Mouse (Mus musculus) heart, adult 18-20 months (tissue): ENCODE results near the gene Spin4. TPM values are rescaled to one million over a fixed set of nuclear protein-coding genes. Genes with fewer than 3 reads are reported as not detected.

ENCODE experiments used
- DNase-seq, 2 experiments: peaks; one replicate each; pipeline ENCODE4 v3.0.0; 2021 to 2022; ENCODE audit warnings: mixed read lengths in 1 of 2
- long read RNA-seq, 2 experiments: library from polyadenylated mRNA; stranded (forward); transcript quantifications; one replicate each; pipeline ENCODE4 v2.0.0; 2021
- total RNA-seq, 2 experiments: library from RNA; stranded (reverse); gene quantifications; 2 replicates each; pipeline ENCODE4 v1.2.3; 2021

Gene Spin4
- total RNA-seq, result under 1 TPM; 0.67 to 0.77 TPM
- long read RNA-seq, experiment 1, result 0 reads
- long read RNA-seq, experiment 2, result 0 reads

DNA sequence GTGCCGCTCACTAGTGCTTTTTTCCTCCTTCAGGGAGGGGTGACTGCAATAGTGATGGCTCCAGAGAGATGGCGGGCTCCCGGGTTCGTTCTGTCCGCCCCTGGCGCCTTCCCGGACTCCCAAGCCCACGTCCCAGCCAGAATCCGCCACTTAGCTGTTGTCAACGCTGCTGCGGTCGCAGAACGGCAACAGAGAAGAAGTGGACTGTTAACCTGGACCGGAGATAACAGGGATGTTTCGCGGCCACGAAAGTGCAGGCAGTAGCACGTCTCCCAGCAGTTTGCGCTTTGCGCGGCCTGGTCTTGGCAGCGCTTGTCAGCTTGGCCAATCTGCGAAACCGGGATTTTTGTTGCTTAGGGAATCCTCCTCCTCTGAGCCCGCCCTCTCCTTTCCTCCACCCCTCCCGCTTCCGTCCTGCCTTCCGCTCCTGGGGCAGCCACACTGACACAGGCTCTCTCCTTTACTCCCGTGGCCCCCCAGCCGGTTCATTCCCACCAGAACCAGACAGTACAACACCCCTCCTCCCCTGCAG lies at the start of gene Spin4:
Spin4 (minus strand) TSS at position 322 of the 532 bp plus-strand sequence.
- peak; percentile 80 to 87 for DNase-seq

DNA sequence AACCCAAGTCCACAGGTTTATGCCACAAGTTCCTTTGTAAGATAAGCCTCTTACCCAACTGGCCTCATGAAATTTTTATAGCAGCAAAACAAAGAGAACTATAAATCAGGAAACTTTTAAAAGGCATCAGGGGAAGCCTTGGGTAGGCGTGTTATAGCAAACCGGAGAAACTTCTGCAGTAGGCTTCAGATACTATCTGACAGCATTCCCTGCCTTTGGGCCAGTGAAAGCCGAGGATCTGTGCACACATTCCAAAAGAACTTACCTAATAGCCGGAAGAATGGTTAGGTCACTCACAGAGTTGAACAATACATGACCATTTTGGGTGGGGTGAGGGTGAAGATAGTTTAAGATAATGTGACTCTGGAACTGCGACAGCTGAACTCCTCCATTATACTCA lies 1.4 kb upstream of the Spin4 start:
- DNase-seq, result peak in 1 of 2 experiments; percentile 10

DNA sequence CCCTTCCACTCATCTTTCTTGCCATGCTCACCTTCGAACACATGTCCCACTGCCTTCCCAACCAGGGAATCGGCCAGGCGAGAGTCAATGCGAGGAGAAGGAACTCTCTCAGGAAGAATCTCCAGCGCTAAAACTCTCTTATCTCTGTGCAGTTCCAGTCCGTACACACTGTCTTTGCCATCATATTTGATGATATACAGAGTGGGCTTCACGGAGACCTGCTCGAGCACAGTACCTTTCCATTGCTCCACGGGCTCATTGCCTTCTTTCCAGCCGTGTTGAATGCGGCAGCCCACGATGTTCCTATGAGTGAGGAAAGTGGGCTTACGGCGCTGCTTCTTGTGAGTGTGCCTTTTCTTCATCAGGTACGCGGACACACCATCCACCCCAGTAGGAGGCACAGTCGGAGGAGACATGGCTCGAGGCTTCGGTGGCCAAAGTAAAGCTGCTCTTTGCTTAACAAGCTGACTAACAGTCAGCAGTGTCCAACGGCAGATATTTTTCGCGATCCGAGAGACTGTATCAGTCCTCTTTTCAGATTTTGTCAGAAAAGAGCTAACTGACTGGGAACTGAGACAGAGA lies 612 bp downstream of the Spin4 start:
- peak in 1 of 2 experiments; percentile 2 for DNase-seq

DNA sequence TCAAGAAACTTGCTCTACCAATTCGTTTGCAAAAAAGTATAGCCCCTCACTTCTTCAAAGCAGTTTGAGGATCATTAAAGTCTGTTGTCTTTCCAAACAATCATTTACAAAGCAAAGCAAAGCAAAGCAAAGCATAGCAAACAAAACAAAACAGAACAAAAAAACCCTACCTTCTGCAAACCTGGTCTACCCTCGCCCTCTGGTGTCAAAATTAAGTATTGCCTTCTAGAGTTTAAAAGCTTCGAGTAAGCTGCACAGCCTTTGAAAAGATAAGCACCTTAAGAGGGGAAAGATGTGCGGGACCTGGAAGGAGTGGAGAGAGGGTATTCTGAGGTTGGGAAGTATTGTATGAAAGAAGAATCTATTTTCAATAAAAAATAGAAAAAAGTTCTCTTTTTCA lies 14.4 kb downstream of the Spin4 start:
- peak in 1 of 2 experiments; percentile 53 for DNase-seq

DNA sequence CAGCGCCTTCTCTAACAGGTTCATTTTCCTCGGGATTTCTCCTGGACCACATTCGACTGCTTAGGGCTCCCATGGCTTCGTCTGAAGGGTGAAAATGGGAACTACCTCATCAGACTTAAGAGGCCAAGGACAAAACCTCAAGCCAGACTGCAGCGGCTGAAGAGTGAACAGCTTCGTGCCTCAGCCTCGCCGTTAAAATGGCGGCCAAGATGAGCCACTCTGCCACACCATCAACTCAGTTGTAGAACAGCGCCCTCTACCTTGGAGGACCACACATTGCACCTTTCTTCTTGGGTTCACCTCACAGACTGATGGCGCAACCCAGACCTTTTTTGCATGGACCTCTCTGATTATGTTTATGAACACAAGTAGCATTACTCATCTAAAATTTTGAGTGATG lies 27.6 kb downstream of the Spin4 start:
- DNase-seq, result no peak

DNA sequence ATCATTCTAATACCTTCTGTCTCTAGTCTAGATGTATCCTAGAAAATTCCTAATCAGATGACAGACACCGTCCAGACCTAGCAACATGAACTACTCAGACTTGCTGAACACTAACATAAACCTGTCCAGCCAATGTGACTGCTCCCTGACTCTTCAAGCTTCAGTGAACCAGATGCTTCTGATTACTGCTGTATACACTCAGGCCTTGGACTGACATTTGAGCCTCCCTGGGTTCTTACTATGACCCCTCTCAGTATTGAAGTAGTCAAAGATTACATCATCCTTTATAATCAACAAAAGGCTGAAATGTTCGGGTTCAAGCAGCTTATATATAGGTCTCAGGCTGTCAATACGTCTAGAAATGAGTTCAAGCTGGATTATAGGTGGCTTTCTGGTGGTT lies 32.4 kb downstream of the Spin4 start:
- no peak for DNase-seq

DNA sequence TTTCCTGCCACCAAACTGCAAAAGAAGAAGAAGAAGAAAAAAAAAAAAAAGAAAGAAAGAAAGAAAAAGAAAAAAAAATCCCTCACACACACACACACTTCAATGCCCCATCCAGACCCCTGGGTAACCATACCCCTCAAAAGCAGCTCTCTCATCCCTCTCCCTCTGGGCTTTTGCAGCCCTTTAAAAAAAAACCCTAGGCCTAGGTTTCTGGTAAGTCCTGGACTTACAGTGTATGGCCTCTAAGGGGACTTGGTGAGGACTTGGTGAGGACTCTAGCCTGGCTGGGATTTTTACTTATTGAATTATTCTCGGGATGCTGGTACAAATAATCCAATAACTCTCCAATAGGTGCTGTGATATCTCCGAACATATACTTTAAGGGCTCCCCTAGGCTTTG lies 35.6 kb downstream of the Spin4 start:
- DNase-seq, result no peak

DNA sequence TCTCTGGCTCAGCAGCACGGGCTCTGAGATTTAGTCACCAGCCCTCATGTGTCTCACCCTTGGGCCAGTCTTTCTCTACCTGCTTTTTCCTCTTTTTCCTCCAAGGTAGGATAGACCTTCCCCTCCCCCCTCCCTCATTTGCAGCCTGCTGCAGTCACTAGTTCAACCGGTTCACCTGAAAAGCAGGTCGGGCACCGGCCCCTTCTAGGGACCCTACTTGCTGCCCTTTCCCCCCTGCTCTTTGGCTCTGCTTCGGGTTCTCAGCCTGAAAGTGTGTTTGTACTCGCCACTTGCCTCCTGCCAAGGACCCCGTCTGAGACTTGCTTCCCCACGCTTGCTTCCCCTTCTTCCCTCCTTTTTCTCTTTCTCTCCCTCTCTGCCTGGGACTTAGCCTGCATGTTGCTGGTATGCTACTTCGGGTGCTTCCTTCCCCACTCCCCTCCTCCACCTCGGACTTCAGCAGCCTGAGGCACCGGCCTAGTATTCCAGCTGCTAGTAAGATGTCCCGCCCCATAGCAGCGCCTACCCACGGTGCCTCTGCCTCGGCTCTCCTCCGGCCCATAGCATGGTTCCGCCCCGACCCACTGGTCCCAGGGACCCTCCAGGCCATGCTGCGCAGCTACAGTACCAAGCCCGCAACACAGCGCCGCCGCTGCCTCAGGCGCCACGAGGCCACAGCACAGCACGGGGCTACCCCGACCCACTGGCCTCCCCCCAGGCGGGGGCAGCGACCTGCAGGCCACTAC lies 36.2 kb downstream of the Spin4 start:
- peak; percentile 9 to 10 for DNase-seq

Other genes with a start within 250 kb of the Spin4 start
- gene Arhgef9, start 170.2 kb upstream of the Spin4 start, total RNA-seq, result 10 to 100 TPM; 15.5 to 15.8 TPM